Mouse (Mus musculus) heart, embryonic 16.5 days (tissue): Measurements from ENCODE around the gene Zswim1. TPM values are rescaled to one million over a fixed set of nuclear protein-coding genes. Genes with fewer than 3 reads are reported as not detected.
"Not testable (repeated sequence)": the region's sequence is repeated elsewhere in the genome, so short reads cannot be mapped to it uniquely, and the experiment has no call there.

Experiments used
- ATAC-seq: fragments of 200-750 bp; cut with Nextera tagmentation; replicated peaks from 2 replicates; pipeline ENCODE4 v1.8.0; 2017; ENCODE audit warnings: moderate number of reproducible peaks; ENCODE audit not compliant: insufficient read depth, low FRiP score; ENCODE audit errors: extremely low read depth
- H3K27ac ChIP-seq: fragments of 300-500 bp; sonication (generic); 2 replicates; pipeline ENCODE4 v1.5.1; 2014; ENCODE audit warnings: mild to moderate bottlenecking, low read length, control low read depth, moderate library complexity
- H3K27me3 ChIP-seq: fragments of 300-500 bp; sonication (generic); 2 replicates; pipeline ENCODE4 v1.6.1; 2014; ENCODE audit warnings: low read length, mixed read lengths; ENCODE audit not compliant: control insufficient read depth, insufficient read depth
- H3K36me3 ChIP-seq: fragments of 300-500 bp; sonication (generic); 2 replicates; pipeline ENCODE4 v1.6.1; 2014; ENCODE audit not compliant: control insufficient read depth, insufficient read depth
- H3K4me1 ChIP-seq: fragments of 300-500 bp; sonication (generic); 2 replicates; pipeline ENCODE4 v1.6.1; 2014; ENCODE audit warnings: low read length, mixed read lengths; ENCODE audit not compliant: control insufficient read depth, insufficient read depth
- H3K4me2 ChIP-seq: fragments of 300-500 bp; sonication (generic); 2 replicates; pipeline ENCODE4 v1.6.1; 2014; ENCODE audit warnings: low read depth, mild to moderate bottlenecking, control low read depth, low read length
- H3K4me3 ChIP-seq: fragments of 300-500 bp; sonication (generic); 2 replicates; pipeline ENCODE4 v1.5.1; 2014; ENCODE audit warnings: mild to moderate bottlenecking, control low read depth, low read length
- H3K9ac ChIP-seq: fragments of 300-500 bp; sonication (generic); 2 replicates; pipeline ENCODE4 v1.6.1; 2014; ENCODE audit warnings: low read length, control low read depth
- H3K9me3 ChIP-seq: fragments of 300-500 bp; sonication (generic); replicated peaks from 2 replicates; pipeline ENCODE4 v1.6.1; 2016; ENCODE audit warnings: low read length; ENCODE audit not compliant: control insufficient read depth
- WGBS: fragments of 180-500 bp; shearing (Covaris S2); extraction: QIAGEN DNeasy Blood & Tissue Kit; methylation state at CpG from one replicate; pipeline ENCODE4 v1.1.7; 2014; 5-methylcytosine and 5-hydroxymethylcytosine counted together
- polyA plus RNA-seq: library from polyadenylated mRNA; unstranded; fragments of >200 nt; fragmentation: Nextera tagmentation; extraction: Ambion mirVana; gene quantifications from 2 replicates; pipeline ENCODE4 v1.2.1, GENCODE M21; 2015

Gene Zswim1
- polyA plus RNA-seq, 1 experiment from 2014 or later, result 12.1 TPM

DNA sequence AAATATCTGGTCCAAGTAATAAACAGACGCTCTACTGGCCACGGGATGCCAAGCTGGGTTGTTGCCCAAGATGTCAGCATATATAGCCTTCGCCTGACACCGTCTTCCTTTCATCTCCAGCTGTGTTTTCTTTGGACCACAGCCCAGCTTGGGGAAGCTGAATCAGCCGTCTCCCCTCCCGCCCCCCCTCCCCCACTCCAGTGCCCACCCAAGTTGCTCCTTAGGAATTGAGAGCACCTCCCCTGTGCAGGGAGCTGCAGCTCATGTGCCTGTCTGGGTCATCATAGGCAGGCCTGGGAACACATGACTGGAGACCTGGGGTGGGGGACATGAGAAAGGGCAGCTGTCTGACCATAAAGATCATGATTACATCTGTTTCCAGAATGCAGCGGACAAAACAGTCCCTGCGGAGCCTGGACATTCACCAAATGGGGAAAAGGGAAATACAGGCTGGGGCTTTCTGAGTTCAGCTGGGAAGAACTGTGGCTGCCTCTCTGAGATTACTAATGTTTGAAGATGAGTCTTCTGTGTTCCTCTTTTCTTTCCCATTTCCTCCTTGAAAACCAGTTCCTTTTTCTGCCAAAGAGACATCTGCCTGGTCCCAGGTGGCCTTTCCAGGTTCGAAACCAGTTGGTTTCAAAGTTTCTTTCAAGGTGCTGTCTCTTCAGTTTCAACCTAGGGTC, 39.8 kb downstream of the Zswim1 start:
- H3K27me3 ChIP-seq, result peaks cover 4% of the 10 kb centered on the region
- peak; percentile 38 for ATAC-seq
- no peaks in the 10 kb centered on the region for H3K9me3 ChIP-seq

DNA sequence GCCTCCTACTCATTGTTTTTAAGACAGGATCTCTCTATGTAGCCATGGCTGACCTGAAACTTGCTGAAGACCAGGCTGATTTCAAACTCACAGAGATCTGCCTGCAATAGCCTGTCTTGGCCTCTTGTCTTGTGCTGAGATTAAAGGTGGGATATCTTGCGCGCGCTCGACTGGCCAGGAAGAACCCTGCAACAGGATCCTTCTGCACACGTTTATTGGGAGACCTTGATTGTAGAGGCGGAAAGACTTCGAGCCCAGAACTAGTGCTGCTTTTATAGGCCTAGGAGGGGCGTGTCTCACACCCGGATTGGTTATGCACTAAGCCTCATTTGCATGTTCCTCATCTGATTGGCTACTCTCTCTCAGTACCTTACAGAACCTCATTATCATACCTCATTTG, 40.9 kb downstream of the Zswim1 start:
- ATAC-seq, H3K27me3 ChIP-seq, H3K9ac ChIP-seq, H3K9me3 ChIP-seq, H3K27ac ChIP-seq, H3K4me3 ChIP-seq, H3K36me3 ChIP-seq, H3K4me2 ChIP-seq: not testable (repeated sequence)
- peaks cover 31% of the 10 kb centered on the region for H3K4me1 ChIP-seq
- 91% methylated on average over 8 of the region's 9 CpGs for WGBS

More for the DNA sequence above, 39.8 kb downstream of the Zswim1 start:
- WGBS, result 35% methylated on average over 9 of the region's 9 CpGs
- Histone ChIP-seq H3K27ac (peak overlapping the region; percentile 70), H3K9ac (no peak overlapping the region), H3K4me2 (peak overlapping the region; percentile 3; the same call in 1 of the 2 replicates), H3K4me3 (no peak overlapping the region), H3K4me1 (peaks cover 31% of the 10 kb centered on the region), H3K36me3 (no peaks in the 10 kb centered on the region)

DNA sequence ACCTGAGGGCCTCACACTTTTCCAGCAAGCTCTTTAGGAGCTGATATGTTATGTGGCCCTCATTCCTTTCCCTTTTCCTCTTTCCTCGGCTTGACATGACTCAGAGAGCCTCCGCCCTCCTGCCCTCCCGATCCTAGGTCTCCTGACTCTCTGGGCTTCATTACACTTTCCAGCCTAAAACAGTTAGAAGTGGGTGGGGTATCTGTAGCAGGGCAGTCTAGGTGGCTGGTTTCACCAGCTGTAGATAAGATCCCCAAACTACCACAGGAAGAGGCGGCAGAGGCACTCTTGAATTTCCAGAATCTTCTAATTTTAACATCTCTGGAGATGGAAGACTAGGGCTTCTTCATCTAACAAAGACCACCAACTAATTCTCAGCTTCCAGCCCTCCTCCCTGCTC, 42.1 kb downstream of the Zswim1 start:
- WGBS, result 65% methylated on average over 4 of the region's 4 CpGs
- no peak overlapping the region for H3K9ac ChIP-seq

DNA sequence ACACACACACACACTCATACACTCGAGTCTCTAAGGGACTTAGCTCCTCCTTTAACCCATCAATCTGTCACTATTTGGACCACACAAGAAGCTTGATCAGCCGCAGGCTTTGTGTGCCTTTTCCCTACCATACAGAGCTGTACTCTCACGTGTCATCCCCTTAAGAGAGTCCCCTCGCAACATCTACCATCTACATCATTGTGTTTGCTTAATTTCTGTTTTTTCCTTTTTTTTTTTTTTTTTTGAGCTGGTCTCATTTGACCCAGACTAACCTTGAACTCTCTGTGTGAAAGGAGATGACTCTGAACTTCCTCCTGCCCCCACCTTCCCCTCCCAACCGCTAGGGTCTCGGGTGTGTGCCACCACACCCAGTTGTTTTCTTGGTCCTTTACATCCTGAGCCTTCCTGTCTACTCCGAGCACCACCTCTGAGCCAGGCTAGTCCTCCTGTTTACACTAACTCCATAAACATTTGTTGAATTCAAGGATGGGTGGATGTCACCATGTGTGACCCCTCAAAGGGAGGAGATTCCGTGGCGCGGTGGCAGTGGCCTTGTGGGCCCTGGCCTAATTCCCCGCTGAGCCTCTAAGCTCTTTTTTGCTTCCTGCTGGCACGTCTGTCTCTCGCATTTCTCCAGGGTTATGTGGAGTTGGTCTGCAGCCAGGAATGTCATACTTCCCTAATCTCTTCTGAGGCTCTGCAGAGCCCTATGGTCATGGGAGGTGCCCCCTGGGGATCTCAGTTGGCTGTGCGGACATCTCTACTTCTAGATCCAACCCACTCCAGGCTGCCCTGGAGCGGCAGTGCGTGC, 44.5 kb downstream of the Zswim1 start:
- no peaks in the 10 kb centered on the region for H3K27me3 ChIP-seq
- H3K9me3 ChIP-seq, result peaks cover 7% of the 10 kb centered on the region
- H3K4me3 ChIP-seq, result no peak overlapping the region
- WGBS, result 16% methylated on average over 16 of the region's 16 CpGs
- H3K27ac ChIP-seq, result peak overlapping the region; percentile 90
- H3K4me2 ChIP-seq, result no peak overlapping the region
- ATAC-seq, result peak; percentile 91
- no peaks in the 10 kb centered on the region for H3K36me3 ChIP-seq
- H3K4me1 ChIP-seq, result peaks cover 20% of the 10 kb centered on the region
- H3K9ac ChIP-seq, result peak overlapping the region; percentile 39

More for the DNA sequence above, 42.1 kb downstream of the Zswim1 start:
- Histone ChIP-seq H3K4me1 (peaks cover 31% of the 10 kb centered on the region), H3K9me3 (peaks cover 7% of the 10 kb centered on the region), H3K27ac (no peak overlapping the region), H3K36me3 (no peaks in the 10 kb centered on the region), H3K4me2 (no peak overlapping the region), H3K27me3 (no peaks in the 10 kb centered on the region), H3K4me3 (no peak overlapping the region)
- ATAC-seq, result no peak

DNA sequence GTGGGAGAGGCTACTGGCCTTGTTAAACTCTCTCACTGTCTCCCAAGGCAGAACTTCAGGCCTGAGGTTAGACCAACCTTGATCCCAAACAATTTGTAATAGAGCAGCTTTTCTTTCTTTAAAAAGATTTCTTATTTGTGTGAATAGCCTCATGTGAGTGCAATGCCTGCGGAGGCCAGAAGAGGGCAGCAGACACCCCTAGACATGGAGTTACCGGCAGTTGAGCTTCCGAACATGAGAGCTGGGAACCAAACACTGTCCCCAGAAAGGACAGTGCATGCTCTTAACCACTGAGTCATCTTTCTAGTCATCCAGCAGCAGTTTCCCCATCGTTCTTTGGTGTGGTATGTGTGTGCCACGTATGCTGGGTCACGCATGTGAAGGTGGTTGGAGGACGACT, 45.1 kb downstream of the Zswim1 start:
- no peak overlapping the region for H3K4me2 ChIP-seq
- H3K9me3 ChIP-seq, result peaks cover 7% of the 10 kb centered on the region
- 87% methylated on average over 7 of the region's 7 CpGs for WGBS
- ATAC-seq, result no peak
- H3K9ac ChIP-seq, result no peak overlapping the region
- H3K27ac ChIP-seq, result peak overlapping the region; percentile 90
- peaks cover 16% of the 10 kb centered on the region for H3K4me1 ChIP-seq
- no peaks in the 10 kb centered on the region for H3K27me3 ChIP-seq
- H3K36me3 ChIP-seq, result no peaks in the 10 kb centered on the region
- H3K4me3 ChIP-seq, result no peak overlapping the region

DNA sequence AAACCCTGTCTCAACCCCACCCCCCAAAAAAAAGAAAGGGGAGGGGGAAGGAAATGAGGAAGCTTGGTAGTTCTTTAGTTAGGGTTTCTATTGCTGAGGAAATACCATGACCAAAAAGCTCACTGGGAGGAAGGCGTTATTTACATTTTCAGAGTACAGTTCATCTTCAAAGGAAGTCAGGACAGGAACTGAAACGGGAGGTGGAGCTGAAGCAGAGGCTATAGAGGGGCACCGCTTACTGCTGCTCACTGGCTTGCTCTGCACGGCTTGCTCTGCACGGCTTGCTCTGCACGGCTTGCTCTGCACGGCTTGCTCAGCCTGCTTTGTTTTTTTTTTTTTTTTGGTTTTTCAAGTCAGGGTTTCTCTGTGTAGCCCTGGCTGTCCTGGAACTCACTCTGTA, 46.0 kb downstream of the Zswim1 start:
- Histone ChIP-seq H3K4me3 (no peak overlapping the region), H3K27ac (no peak overlapping the region), H3K4me2 (no peak overlapping the region), H3K36me3 (no peaks in the 10 kb centered on the region), H3K9me3 (peaks cover 7% of the 10 kb centered on the region), H3K27me3 (no peaks in the 10 kb centered on the region), H3K4me1 (peaks cover 12% of the 10 kb centered on the region), H3K9ac (no peak overlapping the region)
- ATAC-seq, result no peak
- WGBS, result 58% methylated on average over 7 of the region's 7 CpGs

DNA sequence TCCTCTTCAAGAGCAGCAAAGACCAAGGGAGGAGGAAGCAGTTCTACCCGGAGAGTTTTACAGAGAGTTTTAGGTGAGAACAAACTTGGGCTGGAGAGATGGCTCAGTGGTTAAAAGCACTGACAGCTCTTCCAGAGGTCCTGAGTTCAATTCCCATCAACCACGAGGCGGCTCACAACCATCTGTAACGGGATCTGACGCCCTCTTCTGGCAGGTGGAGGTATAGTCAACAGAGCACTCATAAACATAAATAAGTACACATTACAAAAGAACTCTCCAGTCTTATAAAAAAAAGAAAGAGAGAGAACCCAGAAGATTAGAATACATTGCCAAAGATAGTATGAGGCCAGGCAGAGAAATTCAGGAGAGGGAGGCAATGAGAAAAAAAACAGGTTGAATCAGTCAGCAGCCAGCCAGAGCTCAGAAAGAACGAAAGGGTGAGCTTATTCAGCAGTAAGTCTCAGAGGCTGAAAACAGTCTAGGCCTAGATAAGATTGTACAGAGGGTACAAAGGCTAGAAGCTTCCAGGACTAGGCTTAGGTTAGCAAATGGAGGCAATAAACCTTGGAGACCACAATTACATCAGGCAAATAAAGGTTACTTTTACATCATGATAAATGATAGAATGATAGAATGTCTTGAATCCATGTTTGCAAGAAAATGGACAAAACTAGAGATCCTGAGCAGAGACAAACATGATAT, 49.3 kb downstream of the Zswim1 start:
- ATAC-seq, result no peak
- no peaks in the 10 kb centered on the region for H3K36me3 ChIP-seq
- WGBS, result 50% methylated on average over 6 of the region's 6 CpGs

DNA sequence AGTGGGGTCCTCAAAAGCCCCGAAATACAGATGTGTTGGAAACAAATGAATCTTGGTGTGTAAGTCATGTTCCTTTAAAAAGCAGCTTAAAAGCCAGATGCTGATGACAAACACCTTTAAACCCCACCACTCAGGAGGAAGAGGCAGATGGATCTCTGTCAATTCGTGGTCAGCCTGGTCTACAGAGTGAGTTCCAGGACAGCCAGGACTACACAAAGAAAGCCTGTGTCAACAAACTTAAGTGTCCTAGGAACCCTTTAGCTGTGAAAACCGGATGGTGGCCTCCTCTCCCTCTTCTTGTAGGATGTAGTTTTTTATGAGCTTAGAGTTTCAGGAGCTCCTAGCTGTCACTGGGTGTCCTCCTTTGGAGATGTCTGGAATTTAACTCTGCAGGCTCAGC, 51.1 kb downstream of the Zswim1 start:
- peak overlapping the region; percentile 38 for H3K9ac ChIP-seq
- H3K4me3 ChIP-seq, result no peak overlapping the region
- ATAC-seq, result no peak
- H3K36me3 ChIP-seq, result 0 out of 2 replicates have a peak, but pooled peaks cover 2% of the 10 kb centered on the region
- peak overlapping the region; percentile 89 for H3K27ac ChIP-seq
- no peaks in the 10 kb centered on the region for H3K27me3 ChIP-seq
- 48% methylated on average over 3 of the region's 3 CpGs for WGBS
- H3K9me3 ChIP-seq, result no peaks in the 10 kb centered on the region
- H3K4me2 ChIP-seq, result no peak overlapping the region
- peaks cover 24% of the 10 kb centered on the region for H3K4me1 ChIP-seq

More for the DNA sequence above, 49.3 kb downstream of the Zswim1 start:
- H3K9me3 ChIP-seq, result peaks cover 7% of the 10 kb centered on the region
- no peak overlapping the region for H3K4me3 ChIP-seq
- no peak overlapping the region for H3K27ac ChIP-seq
- no peak overlapping the region for H3K4me2 ChIP-seq
- no peaks in the 10 kb centered on the region for H3K27me3 ChIP-seq
- peaks cover 23% of the 10 kb centered on the region for H3K4me1 ChIP-seq
- H3K9ac ChIP-seq, result no peak overlapping the region
